Comparison of ENCODE assay signal across 11 mouse cellular contexts in the genomic region with DNA sequence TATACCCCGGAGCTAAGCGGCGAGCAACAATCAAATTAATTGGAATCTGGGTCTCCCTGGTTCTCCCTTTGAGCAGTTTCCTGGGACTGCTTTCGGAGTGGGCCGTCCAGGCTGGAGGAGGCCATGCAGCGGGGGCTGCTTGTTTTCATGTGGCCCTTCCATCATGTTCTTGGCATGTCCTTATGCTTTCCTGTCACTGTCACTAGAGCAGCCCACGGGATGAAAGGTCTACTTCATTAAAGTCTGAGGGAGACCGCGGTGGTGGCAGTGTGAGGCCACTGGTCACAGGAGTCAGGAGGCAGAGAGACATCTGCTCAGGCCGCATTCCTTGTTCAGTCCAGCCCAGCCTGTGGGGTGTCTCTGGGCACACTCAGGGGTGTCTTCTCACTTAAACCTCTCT. TPM values are rescaled to one million over a fixed set of nuclear protein-coding genes. Genes with fewer than 3 reads are reported as not detected.
A peak's percentile ranks its signal among the peaks of the same experiment; 100 is the strongest.
DNase-seq lines count a peak whose midpoint lies in the region; ATAC-seq and TF ChIP-seq lines count a peak whose summit lies in the region.
"Had no signal": no experiment of that assay in that cellular context is flagged by ENCODE, and none has a peak within 500 bp of the region (broad histone marks: within the 10 kb centered on the region; RNA-seq: fewer than 3 reads in every experiment).

No protein-coding gene starts in this region.

- DNase-seq in heart, adult 8-10 months (ENCODE audit: low spot score), result no peak
- no peak for DNase-seq in stomach, postnatal 0 days (ENCODE audit: low spot score)
- DNase-seq in cerebellum, adult 9-11 months, result no peak
- DNase-seq in left cerebral cortex, adult 8-10 months (ENCODE audit: low spot score in 2 of 2), result no peak
- DNase-seq: kidney, postnatal 25 days had no signal

- peak overlapping the region; percentile 36; the same call in 1 of the 2 replicates for H3K9ac ChIP-seq in heart, embryonic 11.5 days (ENCODE audit: low read depth, low read length)
- H3K9ac ChIP-seq in stomach, embryonic 16.5 days (ENCODE audit: low read length), result 0 out of 2 replicates have a peak overlapping the region, but pooled peaks have one; percentile 29
- no peak overlapping the region for H3K9ac ChIP-seq in stomach, postnatal 0 days (ENCODE audit: low read length)
- peak overlapping the region; percentile 25; the same call in 1 of the 2 replicates for H3K9ac ChIP-seq in hindbrain, embryonic 16.5 days (ENCODE audit: low read depth, low read length)

- H3K9me3 ChIP-seq in heart, embryonic 11.5 days (replicated peaks; ENCODE audit: control insufficient read depth, low read length), result no peaks in the 10 kb centered on the region
- no peaks in the 10 kb centered on the region for H3K9me3 ChIP-seq in stomach, embryonic 16.5 days (replicated peaks; ENCODE audit: control insufficient read depth, low read length)
- H3K9me3 ChIP-seq in stomach, postnatal 0 days (ENCODE audit: control insufficient read depth, low read length), result no peaks in the 10 kb centered on the region
- H3K9me3 ChIP-seq in hindbrain, embryonic 16.5 days (ENCODE audit: control insufficient read depth, low read length), result no peaks in the 10 kb centered on the region

- H3K27me3 ChIP-seq in heart, embryonic 11.5 days (ENCODE audit: control insufficient read depth, insufficient read depth, low read length), result no peaks in the 10 kb centered on the region
- no peaks in the 10 kb centered on the region for H3K27me3 ChIP-seq in stomach, embryonic 16.5 days (ENCODE audit: control insufficient read depth, insufficient read depth, low read length)
- no peaks in the 10 kb centered on the region for H3K27me3 ChIP-seq in stomach, postnatal 0 days (ENCODE audit: control insufficient read depth, insufficient read depth, low read length)
- no peaks in the 10 kb centered on the region for H3K27me3 ChIP-seq in hindbrain, embryonic 16.5 days (replicated peaks; ENCODE audit: control insufficient read depth, insufficient read depth, low read length)

- H3K27ac ChIP-seq in heart, embryonic 11.5 days (ENCODE audit: low read depth, low read length), result no peak overlapping the region
- no peak overlapping the region for H3K27ac ChIP-seq in stomach, embryonic 16.5 days (ENCODE audit: low read length)
- no peak overlapping the region for H3K27ac ChIP-seq in stomach, postnatal 0 days (replicated peaks)
- H3K27ac ChIP-seq in hindbrain, embryonic 16.5 days (ENCODE audit: low read depth, low read length), result peak overlapping the region; percentile 41; the same call in 1 of the 2 replicates
- peak overlapping the region; percentile 59; the same call in 1 of the 2 replicates for H3K27ac ChIP-seq in olfactory bulb, adult 2 months (ENCODE audit: insufficient read depth, low read depth, low read length)

- TF ChIP-seq EP300 in stomach, postnatal 0 days (optimal IDR thresholded peaks at IDR 0.05), result no peak

- H3K4me3 ChIP-seq in heart, embryonic 11.5 days (ENCODE audit: low read depth, low read length), result no peak overlapping the region
- no peak overlapping the region for H3K4me3 ChIP-seq in stomach, embryonic 16.5 days (replicated peaks; ENCODE audit: low read length)
- no peak overlapping the region for H3K4me3 ChIP-seq in stomach, postnatal 0 days (ENCODE audit: low read depth, low read length)
- no peak overlapping the region for H3K4me3 ChIP-seq in hindbrain, embryonic 16.5 days (ENCODE audit: low read length)
- no peak overlapping the region for H3K4me3 ChIP-seq in olfactory bulb, adult 2 months (ENCODE audit: insufficient read depth, low read depth, low read length)
- H3K4me3 ChIP-seq: erythroblast, embryonic 14.5 days had no signal

- no peak for TF ChIP-seq POLR2A in olfactory bulb, adult 2 months (IDR thresholded peaks at IDR 0.05; ENCODE audit: insufficient read depth, low read depth, low read length)

- WGBS in heart, embryonic 11.5 days (ENCODE audit: insufficient replicate concordance), result 70% methylated on average over 10 of the region's 10 CpGs
- 74% methylated on average over 10 of the region's 10 CpGs for WGBS in stomach, embryonic 16.5 days
- 74% methylated on average over 10 of the region's 10 CpGs for WGBS in stomach, postnatal 0 days
- 41% methylated on average over 10 of the region's 10 CpGs for WGBS in hindbrain, embryonic 16.5 days
- WGBS in olfactory bulb, adult 2 months, result 79% methylated on average over 10 of the region's 10 CpGs

- no peak for TF ChIP-seq CTCF in stomach, postnatal 0 days (IDR thresholded peaks at IDR 0.05; ENCODE audit: low read depth)
- TF ChIP-seq CTCF in olfactory bulb, adult 2 months (IDR thresholded peaks at IDR 0.05; ENCODE audit: insufficient read depth, low read depth, low read length), result no peak

- peaks cover 54% of the 10 kb centered on the region for H3K4me1 ChIP-seq in heart, embryonic 11.5 days (ENCODE audit: control insufficient read depth, insufficient read depth, low read length)
- H3K4me1 ChIP-seq in stomach, embryonic 16.5 days (ENCODE audit: control insufficient read depth, insufficient read depth, low read length), result peaks cover 17% of the 10 kb centered on the region
- H3K4me1 ChIP-seq in stomach, postnatal 0 days (replicated peaks; ENCODE audit: control insufficient read depth, insufficient read depth), result 0 out of 2 replicates have a peak, but pooled peaks cover 2% of the 10 kb centered on the region
- H3K4me1 ChIP-seq in hindbrain, embryonic 16.5 days (ENCODE audit: control insufficient read depth, insufficient read depth, low read depth, low read length), result peaks cover 22% of the 10 kb centered on the region
- peaks cover 55% of the 10 kb centered on the region for H3K4me1 ChIP-seq in olfactory bulb, adult 2 months (ENCODE audit: control insufficient read depth, insufficient read depth, low read length)

- ATAC-seq in heart, embryonic 11.5 days (replicated peaks; ENCODE audit: insufficient number of reproducible peaks, low FRiP score, low TSS enrichment), result no peak
- no peak for ATAC-seq in stomach, embryonic 16.5 days (ENCODE audit: insufficient read depth, low FRiP score)
- no peak for ATAC-seq in stomach, postnatal 0 days (ENCODE audit: low FRiP score, low TSS enrichment)
- ATAC-seq in hindbrain, embryonic 16.5 days, result no peak; the same call in 1 of the 2 replicates

- no peaks in the 10 kb centered on the region; the same call in 1 of the 2 replicates for H3K36me3 ChIP-seq in heart, embryonic 11.5 days (ENCODE audit: control insufficient read depth, insufficient read depth, low read length)
- H3K36me3 ChIP-seq in stomach, embryonic 16.5 days (ENCODE audit: control insufficient read depth, insufficient read depth, low read length), result no peaks in the 10 kb centered on the region
- no peaks in the 10 kb centered on the region for H3K36me3 ChIP-seq in stomach, postnatal 0 days (ENCODE audit: control insufficient read depth, insufficient read depth, low read length)
- no peaks in the 10 kb centered on the region for H3K36me3 ChIP-seq in hindbrain, embryonic 16.5 days (ENCODE audit: control insufficient read depth, insufficient read depth, low read length)

- H3K4me2 ChIP-seq in heart, embryonic 11.5 days, result no peak overlapping the region
- H3K4me2 ChIP-seq in stomach, embryonic 16.5 days (ENCODE audit: low read depth, low read length), result no peak overlapping the region
- no peak overlapping the region for H3K4me2 ChIP-seq in stomach, postnatal 0 days (replicated peaks; ENCODE audit: low read depth)
- no peak overlapping the region for H3K4me2 ChIP-seq in hindbrain, embryonic 16.5 days (ENCODE audit: low read length)

RNA-seq across cellular contexts. Expression of a gene that starts 48.2 kb away (rescaled TPM):
- polyA plus RNA-seq in heart, embryonic 11.5 days (2014; fragmentation: Nextera tagmentation; extraction: Ambion mirVana), result 0.34 and 0.49 TPM in 2 replicates
- under 1 TPM in 1 of 4 experiments, not detected in 3; 0.24 TPM for total RNA-seq in heart, adult 8-10 months (2022)
- polyA plus RNA-seq in stomach, embryonic 16.5 days (2015; fragmentation: Nextera tagmentation; extraction: Ambion mirVana), result 1.1 and 1.9 TPM in 2 replicates
- 1.1 and 1.7 TPM in 2 replicates for polyA plus RNA-seq in stomach, postnatal 0 days (2015; fragmentation: Nextera tagmentation; extraction: Ambion mirVana)
- 1.4 and 1.6 TPM in 2 replicates for polyA plus RNA-seq in hindbrain, embryonic 16.5 days (2015; fragmentation: Nextera tagmentation; extraction: Ambion mirVana)
- not detected in 2 replicates for polyA plus RNA-seq in olfactory bulb, adult 2 months (2012; ENCODE audit: insufficient read depth, insufficient read length, low replicate concordance, missing spikeins)
- total RNA-seq in left cerebral cortex, adult 8-10 months (2022), result 1 to 10 TPM in 1 of 4 experiments, under 1 TPM in 3; 0.41 to 1.0 (median 0.56) TPM
- polyA plus RNA-seq: C2C12; erythroblast, embryonic 14.5 days had no signal

Comparison
In these comparisons a context has a peak if more than half of its experiments do, and no peak if none do; other contexts are left out.
1. H3K27ac ChIP-seq: peak in hindbrain, embryonic 16.5 days (single experiment) and olfactory bulb, adult 2 months (single experiment); none in heart, embryonic 11.5 days (single experiment), stomach, embryonic 16.5 days (single experiment) and stomach, postnatal 0 days (single experiment).